Mouse (Mus musculus) heart, postnatal 10 days (tissue): ENCODE measurements at regions not wholly inside any gene's neighbourhood (a gene's known extent, or its start where the extent isn't known, plus 50 kb on each side); places are given as distances from the start of the nearest gene placed in this dataset.

ENCODE experiments used
- DNase-seq, 2 experiments: peaks; one replicate each; pipeline ENCODE4 v3.0.0; 2021
- intact Hi-C: fragments of 180-260 bp; cut with DNase I; formaldehyde crosslinking; loops from one replicate; pipeline ENCODE4 v1.15.1; 2025

GRCm38 (mm10) chr7:54734039-54734438 lies 101.3 kb upstream of the Luzp2 start:
- intact Hi-C loops: no loop called here
- DNase-seq: peak; percentile 2 to 11

GRCm38 (mm10) chr7:54734861-54735260 lies 100.4 kb upstream of the Luzp2 start:
- DNase-seq: no peak
- intact Hi-C loops: no loop called here

GRCm38 (mm10) chr7:54767341-54767740 lies 68.0 kb upstream of the Luzp2 start:
- DNase-seq: no peak

GRCm38 (mm10) chr7:54768683-54769082 lies 66.6 kb upstream of the Luzp2 start:
- intact Hi-C loops: no loop called here
- DNase-seq: no peak

More at GRCm38 (mm10) chr7:54767341-54767740, 68.0 kb upstream of the Luzp2 start:
- intact Hi-C loops: no loop called here

- intact Hi-C loops: no loop called here
- DNase-seq: no peak
These were observed 53.3 kb upstream of the Luzp2 start for GRCm38 (mm10) chr7:54781939-54782520.

- DNase-seq: no peak
- intact Hi-C loops: no loop called here
These were observed 52.7 kb upstream of the Luzp2 start for GRCm38 (mm10) chr7:54782604-54783003.

GRCm38 (mm10) chr7:54783550-54784529 lies 51.5 kb upstream of the Luzp2 start:
- intact Hi-C loops: no loop called here
- no peak for DNase-seq
